Mouse (Mus musculus): ENCODE results near the gene Scn8a.
A peak's percentile ranks its signal among the peaks of the same experiment; 100 is the strongest.

The Scn8a gene

DNA sequence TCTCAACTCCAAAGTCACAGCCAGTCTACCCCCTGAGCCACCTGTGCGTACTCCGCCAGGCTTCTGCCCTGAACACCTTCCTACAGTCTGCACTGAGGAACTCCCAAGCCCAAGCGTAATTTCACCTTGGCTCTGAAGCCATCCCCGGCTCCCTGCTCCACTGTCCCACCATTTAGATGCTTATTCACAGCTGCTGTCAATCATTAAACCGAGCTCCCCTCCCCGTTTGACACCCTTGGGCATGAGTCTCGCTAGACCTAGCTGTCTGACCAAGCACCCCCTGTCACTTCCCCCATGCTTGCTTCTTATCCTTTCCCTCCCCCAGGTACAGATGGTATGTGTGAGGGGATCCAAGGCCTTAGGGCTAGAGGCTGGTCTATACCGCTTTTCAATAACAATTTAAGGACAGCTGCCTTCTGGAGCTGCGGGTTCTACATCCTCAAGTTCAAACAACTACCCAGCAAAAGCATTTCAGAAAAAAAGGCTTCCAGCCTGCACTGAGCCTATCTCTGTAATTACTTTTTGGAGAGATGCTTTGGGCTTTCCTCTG is 200.1 kb downstream of the Scn8a start:
- no peak for DNase-seq (ENCODE audit: low read depth, low spot score)

DNA sequence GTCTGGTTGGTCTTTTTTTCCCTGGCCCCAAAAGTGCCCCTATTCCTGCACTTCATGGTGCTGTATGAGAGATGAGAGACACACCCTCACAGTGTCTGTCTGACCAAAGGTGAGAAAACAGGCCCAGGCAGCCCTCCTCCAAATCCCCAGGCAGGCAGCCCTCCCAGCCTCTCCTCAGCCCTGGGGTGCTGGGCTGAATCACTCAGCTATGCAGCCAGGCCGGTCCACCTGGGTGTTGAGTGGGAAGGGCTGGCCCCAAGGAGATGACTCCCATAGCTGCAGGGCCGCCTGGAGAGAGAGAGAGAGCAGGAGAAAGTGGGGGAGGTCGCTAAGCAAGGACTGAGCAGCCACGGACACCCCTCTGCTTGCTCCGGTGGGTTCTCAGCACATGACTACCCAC is 201.1 kb downstream of the Scn8a start:
- no peak for DNase-seq (ENCODE audit: low read depth, low spot score)

DNA sequence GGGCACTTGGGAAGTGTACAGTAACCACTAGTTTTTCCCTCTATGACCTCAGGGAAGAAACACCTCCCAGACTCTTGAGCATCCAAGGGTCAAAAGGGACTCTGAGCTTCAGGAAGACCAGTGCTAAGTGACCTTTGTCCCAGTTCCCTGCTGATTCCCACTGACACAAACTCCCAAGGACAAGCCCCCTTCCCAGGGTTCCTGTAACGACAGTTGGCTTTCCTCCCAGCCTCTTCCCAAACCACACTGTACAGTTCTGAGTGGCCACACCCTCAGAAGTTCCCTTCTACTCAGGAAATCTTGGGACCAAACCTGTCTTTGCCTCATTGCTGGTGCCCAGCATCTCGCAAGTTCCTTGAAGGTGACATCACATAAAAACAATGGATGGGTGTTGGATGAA is 203.1 kb downstream of the Scn8a start:
- no peak for DNase-seq (ENCODE audit: low read depth, low spot score)

DNA sequence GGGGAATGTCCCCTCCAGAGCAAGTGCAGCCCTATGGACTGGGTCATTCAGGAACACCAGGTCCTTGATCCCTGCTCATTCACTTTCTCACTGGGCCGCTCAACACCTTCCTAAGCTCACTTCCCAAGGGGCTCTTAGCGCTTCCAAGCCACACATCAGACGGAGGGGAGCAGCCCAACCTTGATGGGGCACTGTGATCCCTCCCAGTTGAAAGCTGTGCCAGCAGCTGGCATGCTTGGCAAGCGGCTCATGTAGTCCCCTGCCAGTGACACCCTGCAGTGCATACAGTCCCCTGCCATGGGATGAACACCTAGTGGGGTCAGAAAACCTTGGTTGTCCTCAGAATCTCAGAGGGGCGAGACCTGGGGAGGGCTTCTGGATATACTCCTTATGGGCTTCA is 204.4 kb downstream of the Scn8a start:
- no peak for DNase-seq (ENCODE audit: low read depth, low spot score)

DNA sequence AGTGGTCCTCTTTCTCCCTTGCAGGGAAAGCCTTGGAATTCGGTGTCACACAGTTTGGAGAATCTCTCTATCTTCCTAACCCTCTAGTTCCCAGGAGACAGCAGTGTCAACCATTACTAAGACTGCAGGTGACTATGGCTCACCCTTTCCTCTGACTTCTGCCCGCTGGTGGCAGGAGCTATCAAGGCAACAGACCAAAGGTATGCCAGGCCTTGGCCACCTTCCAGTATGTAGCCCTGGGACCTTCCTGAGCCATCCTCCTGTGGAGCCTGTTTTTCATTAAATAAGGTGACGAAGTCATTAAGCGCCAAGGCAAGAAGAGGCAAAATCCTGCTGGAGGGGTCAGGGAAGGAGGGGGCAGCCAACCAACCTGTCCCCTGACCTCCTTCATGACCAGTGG is 205.5 kb downstream of the Scn8a start:
- no peak for DNase-seq (ENCODE audit: low read depth, low spot score)

DNA sequence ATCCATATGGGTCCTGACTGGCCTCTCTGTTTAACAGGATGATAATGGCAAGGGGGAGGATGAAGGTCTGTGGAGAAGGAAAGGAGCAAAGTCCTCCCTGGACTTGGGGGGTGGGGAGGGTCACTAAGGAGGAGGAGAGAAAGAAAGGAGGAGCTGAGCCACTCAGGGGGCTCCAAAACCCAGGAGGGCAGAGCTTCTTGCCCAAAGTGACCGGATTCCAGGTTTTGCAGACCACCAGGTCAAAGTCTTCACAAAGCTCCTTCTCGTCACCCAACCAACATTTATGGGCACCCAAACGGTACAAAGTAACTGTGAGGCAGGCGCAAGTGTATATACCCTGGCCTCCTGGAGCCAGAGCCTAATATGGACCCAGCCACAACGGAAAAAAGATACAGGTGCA is 206.0 kb downstream of the Scn8a start:
- no peak for DNase-seq (ENCODE audit: low read depth, low spot score)

DNA sequence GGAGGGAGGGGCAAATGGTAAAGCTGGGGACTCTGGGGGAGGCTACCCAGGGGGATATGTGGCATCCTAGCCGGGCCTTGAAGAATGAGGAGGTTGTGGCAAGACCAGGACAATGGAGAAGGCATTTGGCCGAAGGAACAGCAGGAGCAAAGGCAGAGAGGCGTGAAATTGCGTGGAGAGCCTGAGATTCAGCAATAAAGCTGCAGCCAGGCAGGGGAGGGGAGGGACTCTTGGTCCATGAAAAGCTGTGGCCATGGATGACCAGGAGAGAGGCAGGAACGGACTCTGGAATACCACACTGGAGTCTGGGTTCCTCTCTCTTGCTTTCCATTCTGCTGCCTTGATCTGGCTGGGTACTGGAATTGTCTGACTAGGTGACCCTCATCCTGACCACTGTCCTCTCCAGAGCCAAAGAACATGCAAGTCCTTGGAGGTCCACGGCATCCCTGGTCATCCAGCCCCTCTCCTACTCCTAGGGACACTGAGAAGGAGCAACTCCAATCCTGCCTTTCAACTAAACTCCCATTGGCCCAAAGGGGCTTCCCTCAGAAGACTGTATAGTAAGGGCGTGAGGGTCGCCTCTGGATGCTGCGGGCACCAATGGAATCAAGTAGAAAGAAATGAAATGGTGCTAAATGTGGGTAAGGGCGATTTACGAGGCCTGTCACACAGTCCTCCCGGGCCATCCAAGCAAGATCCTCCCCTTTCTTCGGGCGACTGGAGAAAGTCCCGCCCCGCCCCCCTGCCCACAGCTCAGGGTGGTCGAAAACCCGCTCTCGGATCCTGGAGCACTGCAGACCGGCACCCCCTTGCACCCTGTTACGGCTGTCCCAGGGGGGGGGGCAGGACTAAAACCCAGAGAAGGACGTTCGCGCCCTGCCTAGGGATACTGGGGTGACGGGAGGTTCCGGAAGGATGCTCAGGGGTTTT is 206.7 kb downstream of the Scn8a start:
- no peak for DNase-seq (ENCODE audit: low read depth, low spot score)

DNA sequence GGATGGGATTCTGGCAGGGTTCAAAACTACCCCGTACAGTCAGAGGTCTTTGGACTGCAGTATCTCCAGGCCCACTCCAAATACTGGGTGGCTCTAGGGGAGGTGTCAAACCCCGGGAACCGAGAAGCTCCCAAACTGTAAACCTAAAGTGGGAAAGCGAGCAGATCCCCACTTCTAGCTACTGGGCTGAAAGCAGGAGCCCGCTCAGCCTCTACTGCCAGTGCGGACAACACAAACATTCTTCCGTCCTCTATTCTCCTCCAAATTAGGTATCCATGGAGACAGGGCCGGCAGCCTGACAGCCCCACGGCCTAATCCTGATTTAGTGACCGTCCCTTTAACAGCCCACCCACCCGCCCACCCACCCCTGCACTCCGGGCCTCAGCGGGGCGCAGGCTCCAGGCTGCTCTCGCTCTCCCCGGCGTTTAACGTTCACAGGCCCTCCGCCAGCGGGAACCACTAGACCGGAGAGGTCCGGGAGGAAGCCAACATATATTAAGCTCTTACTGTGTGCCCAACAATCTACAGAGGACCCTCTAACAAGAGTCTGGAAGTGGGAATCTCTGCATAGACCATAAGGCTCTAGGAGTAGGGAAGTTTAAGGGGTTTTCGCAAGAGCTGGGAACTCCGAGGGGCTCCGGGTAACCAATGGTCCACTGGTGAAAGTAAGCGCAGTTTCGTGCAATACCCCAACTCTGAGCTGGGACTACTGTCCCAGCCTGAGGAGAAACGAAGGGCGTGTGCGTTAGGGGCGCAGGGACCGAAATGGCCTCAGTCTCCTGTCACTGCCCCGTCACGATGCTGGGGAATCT is 207.5 kb downstream of the Scn8a start:
- no peak for DNase-seq (ENCODE audit: low read depth, low spot score)

DNA sequence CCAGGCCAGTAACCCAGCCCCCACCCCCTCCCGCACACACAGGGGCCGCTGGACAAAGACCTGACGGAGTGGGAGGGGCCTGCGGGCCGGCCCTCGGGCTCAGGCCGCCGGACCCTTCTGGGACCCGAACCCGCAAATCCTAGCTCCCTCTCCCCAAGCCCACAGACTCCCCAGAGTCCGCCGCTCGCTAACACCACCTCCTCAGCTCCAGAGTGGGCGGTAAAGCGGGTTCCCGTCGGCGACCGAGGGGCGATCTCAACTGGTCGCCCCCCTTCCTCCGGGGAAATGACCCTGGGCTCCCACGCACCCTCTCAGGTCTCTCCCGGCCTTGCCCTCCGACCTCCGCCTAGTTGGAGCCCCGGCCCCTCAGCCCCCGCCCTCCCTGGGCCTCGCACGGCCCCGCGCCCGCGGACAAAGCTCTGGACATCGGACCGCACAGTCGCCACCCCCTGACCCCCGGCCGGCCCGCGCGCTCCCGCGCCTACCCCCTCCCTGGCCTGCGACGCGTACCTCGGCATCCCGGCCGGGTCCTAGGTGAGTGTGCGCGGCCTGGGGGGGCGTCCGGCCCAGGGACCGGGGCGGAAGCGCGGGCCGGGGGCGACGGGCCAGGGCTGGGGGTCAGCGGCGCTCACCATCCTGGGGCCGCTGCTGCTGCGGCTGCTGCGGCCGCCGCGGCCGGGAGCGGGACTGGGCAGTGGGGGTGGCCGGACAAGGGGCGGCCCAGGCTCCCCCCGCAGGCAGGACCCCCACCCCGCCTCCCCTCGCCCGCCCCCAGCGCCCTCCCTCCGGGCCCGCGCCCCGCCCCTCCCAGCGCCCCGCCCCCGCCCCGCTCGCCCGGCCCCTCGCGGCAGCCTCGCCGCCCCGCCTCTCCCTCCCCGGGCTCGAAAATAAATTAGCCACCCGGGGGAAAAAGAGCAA is 208.4 kb downstream of the Scn8a start, which contains the start of gene Fignl2:
Fignl2 (minus strand) TSS at position 755 of the 918 bp plus-strand sequence.
- no peak for DNase-seq (ENCODE audit: low read depth, low spot score)

DNA sequence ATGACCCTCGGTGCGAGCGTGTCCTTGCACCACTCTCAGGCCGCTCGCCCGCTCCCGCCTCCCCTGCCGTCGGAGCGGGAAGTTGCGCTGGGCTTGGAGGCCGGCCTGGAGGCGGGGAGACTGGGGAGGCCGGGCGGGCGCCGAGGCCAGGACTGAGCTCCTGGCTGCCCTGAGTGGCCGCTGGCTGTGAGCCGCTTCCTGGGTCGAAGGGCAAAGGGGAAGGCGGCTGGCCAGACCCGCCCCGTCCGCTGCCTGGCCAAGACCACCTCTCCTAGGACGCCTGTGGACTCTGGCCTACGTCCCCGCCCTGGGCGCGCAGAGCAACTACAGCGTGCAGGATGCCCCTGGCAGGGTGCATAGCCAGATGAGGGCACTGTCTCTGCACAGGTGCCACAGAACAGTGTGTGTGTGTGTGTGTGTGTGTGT is 209.1 kb downstream of the Scn8a start:
- DNase-seq (ENCODE audit: low read depth, low spot score), result peak; percentile 57

DNA sequence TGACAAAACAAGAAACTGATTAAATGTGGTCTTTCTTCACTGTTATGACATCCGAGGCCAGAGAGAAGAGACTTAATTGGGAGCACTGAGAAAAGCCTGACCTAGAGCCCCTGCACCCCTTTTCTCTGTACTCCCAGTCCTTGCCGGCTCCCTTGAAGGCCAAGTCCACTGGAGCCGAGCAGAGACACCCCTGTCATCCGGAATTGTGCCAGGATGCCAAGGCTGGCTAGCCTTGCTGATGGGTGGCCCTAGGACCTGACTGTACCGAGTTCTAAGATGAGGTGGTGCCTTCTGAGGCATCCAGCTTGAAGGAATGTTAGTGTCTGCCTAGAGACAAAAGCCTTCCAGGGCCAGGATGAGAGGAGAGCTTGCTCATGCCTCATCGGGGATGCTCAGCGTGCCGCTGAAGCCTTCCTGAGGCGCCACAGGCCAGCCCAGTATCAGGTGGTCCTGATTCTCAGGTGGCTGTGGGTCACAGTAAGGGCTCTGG is 210.4 kb downstream of the Scn8a start:
- no peak for DNase-seq (ENCODE audit: low read depth, low spot score)

DNA sequence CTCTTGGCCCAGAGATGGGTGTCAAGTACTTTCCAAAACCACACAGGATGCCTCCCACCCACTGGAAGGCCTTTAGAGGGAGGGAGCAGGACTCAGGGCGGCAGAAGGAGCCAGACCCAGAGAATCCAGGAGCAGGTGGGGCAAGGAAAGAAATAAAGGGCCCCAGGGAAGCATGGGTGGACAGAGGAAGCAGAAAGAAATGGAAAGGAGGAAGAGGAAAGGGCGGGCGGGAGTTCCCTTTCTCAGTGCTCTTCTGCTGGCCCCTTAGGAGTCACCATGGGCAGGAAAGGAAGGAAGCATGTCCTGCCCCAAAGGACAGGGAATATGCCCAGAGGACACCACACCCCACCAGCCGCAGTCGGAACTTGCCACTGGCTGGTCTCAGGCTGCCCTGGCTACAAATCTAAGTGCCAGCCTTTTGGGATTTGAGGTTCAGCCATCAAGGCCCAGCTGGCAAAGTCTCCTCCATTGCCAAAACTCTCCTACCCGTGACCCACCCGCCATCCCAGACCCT is 211.4 kb downstream of the Scn8a start:
- no peak for DNase-seq (ENCODE audit: low read depth, low spot score)

DNA sequence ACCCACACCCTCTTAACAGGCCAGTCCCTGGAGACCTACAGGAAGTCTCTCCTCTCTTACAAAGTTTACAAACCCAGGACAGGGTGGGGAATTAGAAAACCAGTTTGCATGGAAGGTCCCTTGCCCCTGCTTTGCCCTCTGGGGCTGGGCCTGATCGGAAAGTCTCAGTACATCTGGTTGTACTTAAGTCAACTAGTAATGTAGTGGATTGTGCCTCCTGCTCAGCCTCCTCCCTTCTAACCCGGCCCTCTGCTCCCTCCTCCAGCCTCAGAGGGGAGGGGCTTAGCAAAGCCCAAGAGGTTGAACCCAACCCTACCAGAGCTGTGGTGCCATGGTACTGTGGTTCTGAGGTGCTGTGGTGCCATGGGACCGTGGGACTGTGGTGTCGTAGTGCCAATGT is 212.6 kb downstream of the Scn8a start:
- peak; percentile 80 for DNase-seq (ENCODE audit: low read depth, low spot score)

DNA sequence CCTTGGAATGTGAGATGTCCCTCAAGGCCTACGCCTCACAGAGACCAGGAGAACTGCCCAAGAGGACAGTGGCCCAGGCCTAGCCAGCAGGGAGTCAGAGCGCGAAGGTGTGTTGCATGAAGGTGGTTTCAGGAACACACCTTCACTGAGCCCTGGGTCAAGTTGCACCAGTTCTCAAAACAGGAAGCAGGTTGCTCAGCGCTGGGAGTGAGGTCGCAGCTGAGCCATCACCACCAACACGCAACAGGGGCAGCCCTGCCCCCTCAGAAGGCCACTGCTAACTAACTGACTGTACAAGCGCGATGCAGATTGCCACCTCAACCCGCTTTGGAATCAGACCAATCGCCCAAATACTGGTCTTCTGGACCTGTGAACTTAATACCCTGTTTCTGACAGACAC is 214.8 kb downstream of the Scn8a start:
- no peak for DNase-seq (ENCODE audit: low read depth, low spot score)

DNA sequence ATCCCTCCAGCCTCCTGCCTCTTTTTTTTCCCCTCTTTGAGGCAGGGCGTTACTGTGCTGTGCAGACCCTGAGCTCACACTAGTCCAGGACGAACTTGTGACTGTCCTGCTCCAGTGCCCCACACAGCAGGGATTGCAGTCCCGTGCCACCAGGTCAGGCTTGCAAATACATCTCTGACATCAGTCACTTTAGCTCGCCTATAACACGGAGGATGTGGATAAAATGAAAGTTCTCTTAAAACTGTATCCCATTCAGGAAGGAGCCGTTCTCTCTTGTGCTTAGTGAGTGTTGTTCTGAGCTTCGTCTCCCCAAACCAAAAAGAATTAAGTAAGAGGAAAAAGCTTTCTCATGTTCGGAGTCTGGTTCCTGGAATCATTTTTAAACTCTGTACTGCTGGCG is 216.8 kb downstream of the Scn8a start:
- no peak for DNase-seq (ENCODE audit: low read depth, low spot score)

DNA sequence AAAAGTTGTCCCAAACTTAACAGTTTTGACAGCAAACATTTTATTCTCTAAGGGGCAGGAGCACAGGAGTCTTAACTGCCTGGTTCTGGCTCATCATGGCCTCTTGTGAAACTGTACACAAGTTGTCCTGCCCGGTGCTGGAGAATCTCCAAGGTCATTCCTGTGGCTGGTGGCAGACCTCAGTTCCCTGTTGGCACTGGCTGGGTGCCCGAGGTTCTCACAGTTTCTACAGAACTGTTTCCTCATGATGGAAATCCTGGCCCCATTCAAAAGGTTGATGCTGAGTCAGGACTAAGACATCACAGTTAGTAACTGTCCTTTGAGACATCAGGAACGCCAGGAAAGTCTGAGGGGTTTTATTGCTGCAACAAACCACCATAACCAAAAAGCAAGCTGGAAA is 217.3 kb downstream of the Scn8a start:
- no peak for DNase-seq (ENCODE audit: low read depth, low spot score)

DNA sequence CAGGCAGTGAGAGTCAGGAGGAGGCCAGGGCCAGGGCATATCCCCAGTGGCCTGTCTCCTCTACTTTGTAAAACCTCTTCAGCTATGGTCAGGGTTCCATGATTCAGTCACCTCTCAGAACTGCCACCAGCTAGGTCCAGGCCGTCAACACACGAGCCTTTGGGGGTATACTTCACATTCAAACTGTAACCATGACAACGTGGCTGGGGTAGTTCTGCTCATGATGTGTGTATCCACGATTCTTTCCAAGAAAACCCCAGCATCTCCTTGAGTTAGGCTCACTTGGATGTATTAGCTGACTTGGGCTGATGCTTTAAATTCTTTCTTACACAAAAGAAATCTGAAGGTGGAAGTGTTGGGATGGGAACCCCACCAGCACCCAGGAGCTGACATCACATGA is 218.6 kb downstream of the Scn8a start:
- no peak for DNase-seq (ENCODE audit: low read depth, low spot score)

DNA sequence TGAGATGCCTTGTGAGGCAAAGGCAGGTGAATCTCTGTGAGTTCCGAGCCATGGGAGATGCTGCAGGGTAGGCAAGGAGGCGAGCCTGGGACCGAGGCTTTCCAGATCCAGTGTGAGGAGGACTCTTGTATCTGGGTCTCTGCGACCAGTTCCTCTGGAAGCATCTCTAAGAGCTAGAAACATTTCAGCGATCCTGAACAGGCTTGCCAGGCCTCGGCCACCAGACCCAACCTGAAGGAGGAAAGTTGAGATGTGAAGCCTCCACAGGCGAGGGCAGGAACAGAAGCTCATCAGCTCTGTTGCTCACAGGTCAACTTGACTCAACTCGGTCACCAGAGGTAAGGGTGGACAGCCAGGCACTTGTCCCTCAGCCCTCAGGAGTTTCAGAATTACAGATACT is 221.9 kb downstream of the Scn8a start:
- DNase-seq (ENCODE audit: low read depth, low spot score), result no peak

DNA sequence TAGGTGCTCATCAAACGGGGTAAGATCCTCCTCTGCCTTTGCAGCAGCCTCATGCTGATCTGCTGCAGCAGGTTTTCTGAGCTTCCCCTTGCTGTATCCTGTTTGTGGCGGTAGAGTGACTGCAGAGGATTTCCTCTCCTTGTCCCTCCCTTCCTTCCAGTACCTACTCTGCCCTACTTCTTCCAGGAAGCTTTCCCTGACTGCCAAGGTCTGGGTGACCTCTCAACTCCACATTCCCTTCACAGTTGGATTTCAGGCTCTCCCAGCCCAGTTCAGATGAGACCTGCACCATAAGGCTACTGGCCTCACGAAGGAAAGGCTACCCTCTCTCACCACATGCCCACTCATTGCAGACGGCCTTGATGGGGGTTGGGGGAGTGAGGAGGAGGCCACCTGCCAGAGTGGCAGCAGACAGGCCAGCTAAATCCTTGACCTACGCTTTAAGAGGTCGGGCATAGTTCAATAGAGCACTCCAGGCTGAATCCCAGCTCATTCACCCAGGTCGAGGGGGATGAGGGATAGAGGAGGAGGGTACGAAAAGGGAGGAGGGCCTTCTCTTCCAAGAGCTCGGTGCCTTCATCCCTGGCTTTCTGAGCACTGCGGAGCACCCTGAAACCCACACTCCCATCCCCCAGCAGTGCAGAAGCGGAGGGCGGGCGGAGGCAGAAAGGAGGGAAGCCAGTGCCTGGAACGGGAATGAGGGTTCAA is 222.6 kb downstream of the Scn8a start:
- no peak for DNase-seq (ENCODE audit: low read depth, low spot score)
